Mouse (Mus musculus): ENCODE measurements around the gene Ptcd1. TPM values are rescaled to one million over a fixed set of nuclear protein-coding genes. Genes with fewer than 3 reads are reported as not detected.

Gene Ptcd1
- polyA plus RNA-seq, 1 experiment = 19.5 TPM

DNA sequence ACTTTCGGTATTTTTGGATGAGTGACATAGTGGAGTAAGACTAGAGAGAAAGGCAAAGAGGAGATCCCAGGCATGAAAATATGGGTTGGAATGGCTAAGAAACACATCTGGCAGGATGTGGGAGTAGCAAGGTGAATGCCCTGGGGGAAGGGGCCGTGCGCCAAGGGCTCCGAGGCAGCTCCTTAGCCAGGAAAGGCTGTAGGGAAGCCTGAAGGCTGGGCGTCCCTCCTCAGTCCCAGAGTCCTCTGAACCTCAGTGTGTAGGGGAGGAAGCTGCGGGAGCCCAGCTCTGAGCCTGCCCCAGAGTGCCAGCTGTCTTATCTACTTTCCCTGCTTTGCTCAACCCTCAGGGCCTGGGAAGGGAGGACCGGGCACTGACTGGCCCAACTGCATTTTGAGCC is 46.0 kb downstream of the Ptcd1 start:
- H3K36me3 ChIP-seq (ENCODE audit: control insufficient read depth, insufficient read depth, low read length) = no peaks in the 10 kb centered on the region

DNA sequence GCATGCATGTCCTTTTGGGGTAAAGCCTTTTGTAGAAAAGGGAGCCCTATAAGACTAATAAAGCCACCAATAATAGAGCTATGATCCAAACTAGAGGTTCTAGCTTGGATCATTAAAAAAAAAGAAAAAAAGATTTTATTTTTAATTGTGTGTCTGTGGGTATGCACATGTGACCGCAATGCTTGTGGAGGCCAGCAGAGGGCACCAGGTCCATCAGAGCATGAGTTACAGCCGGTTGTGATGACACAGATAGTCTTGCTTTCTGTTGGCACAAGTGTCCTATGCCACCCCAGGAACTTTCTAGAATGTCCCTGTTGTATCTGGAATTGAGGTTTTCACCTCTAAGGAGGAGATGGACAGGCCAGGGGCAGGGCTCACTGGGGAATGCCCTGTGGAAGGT is 47.5 kb downstream of the Ptcd1 start:
- no peaks in the 10 kb centered on the region for H3K36me3 ChIP-seq (ENCODE audit: control insufficient read depth, insufficient read depth, low read length)
- TF ChIP-seq CTCF (IDR thresholded peaks at IDR 0.05; ENCODE audit: control insufficient read depth, insufficient read depth, insufficient replicate concordance, low read depth, low read length) (peak; percentile 65; the same call in 1 of the 2 replicates), POLR2A (IDR thresholded peaks at IDR 0.05; ENCODE audit: control insufficient read depth, low read depth, low read length) (no peak)
- no peaks in the 10 kb centered on the region for H3K27me3 ChIP-seq (ENCODE audit: control insufficient read depth, insufficient read depth, low read length)
- peaks cover 7% of the 10 kb centered on the region for H3K4me1 ChIP-seq (ENCODE audit: control insufficient read depth, insufficient read depth, low read length)
- H3K27ac ChIP-seq (ENCODE audit: control insufficient read depth, insufficient read depth, low read depth, low read length) = no peak overlapping the region
- no peak overlapping the region for H3K4me3 ChIP-seq (ENCODE audit: control insufficient read depth, low read depth, low read length)

More for the DNA sequence above, 46.0 kb downstream of the Ptcd1 start:
- H3K27ac ChIP-seq (ENCODE audit: control insufficient read depth, insufficient read depth, low read depth, low read length) = no peak overlapping the region
- H3K4me1 ChIP-seq (ENCODE audit: control insufficient read depth, insufficient read depth, low read length) = peaks cover 2% of the 10 kb centered on the region
- no peak for TF ChIP-seq CTCF (IDR thresholded peaks at IDR 0.05; ENCODE audit: control insufficient read depth, insufficient read depth, insufficient replicate concordance, low read depth, low read length)
- no peak for TF ChIP-seq POLR2A (IDR thresholded peaks at IDR 0.05; ENCODE audit: control insufficient read depth, low read depth, low read length)
- no peaks in the 10 kb centered on the region for H3K27me3 ChIP-seq (ENCODE audit: control insufficient read depth, insufficient read depth, low read length)
- H3K4me3 ChIP-seq (ENCODE audit: control insufficient read depth, low read depth, low read length) = no peak overlapping the region

GRCm38 (mm10) chr5:145118461-145118860 is 48.4 kb downstream of the Ptcd1 start:
- TF ChIP-seq CTCF (IDR thresholded peaks at IDR 0.05; ENCODE audit: control insufficient read depth, insufficient read depth, insufficient replicate concordance, low read depth, low read length) = no peak
- no peak for TF ChIP-seq POLR2A (IDR thresholded peaks at IDR 0.05; ENCODE audit: control insufficient read depth, low read depth, low read length)
- H3K4me1 ChIP-seq (ENCODE audit: control insufficient read depth, insufficient read depth, low read length) = peaks cover 12% of the 10 kb centered on the region
- no peaks in the 10 kb centered on the region for H3K27me3 ChIP-seq (ENCODE audit: control insufficient read depth, insufficient read depth, low read length)
- H3K27ac ChIP-seq (ENCODE audit: control insufficient read depth, insufficient read depth, low read depth, low read length) = no peak overlapping the region
- H3K4me3 ChIP-seq (ENCODE audit: control insufficient read depth, low read depth, low read length) = no peak overlapping the region
- H3K36me3 ChIP-seq (ENCODE audit: control insufficient read depth, insufficient read depth, low read length) = no peaks in the 10 kb centered on the region

DNA sequence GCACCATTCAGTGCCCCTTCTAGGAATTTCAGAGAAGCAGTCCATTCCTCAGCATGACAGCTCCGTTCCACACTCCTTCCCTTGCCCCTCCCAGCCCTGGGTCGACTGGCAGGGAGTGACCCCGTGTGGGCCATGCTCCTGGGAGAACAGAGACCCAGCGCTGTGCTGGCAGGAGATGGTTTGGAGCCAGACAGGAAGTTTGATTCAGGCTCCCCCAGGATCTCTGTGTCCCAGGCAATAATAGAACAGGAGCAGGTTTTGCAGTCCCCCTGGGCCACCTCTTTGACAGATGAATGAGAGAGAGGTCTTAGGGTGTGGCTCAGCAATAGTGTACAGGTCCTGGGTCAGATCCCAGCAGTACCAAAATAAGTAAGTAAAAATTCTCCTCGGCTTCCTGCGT is 48.9 kb downstream of the Ptcd1 start:
- no peak for TF ChIP-seq CTCF (IDR thresholded peaks at IDR 0.05; ENCODE audit: control insufficient read depth, insufficient read depth, insufficient replicate concordance, low read depth, low read length)
- no peak for TF ChIP-seq POLR2A (IDR thresholded peaks at IDR 0.05; ENCODE audit: control insufficient read depth, low read depth, low read length)
- peaks cover 12% of the 10 kb centered on the region for H3K4me1 ChIP-seq (ENCODE audit: control insufficient read depth, insufficient read depth, low read length)
- no peaks in the 10 kb centered on the region for H3K27me3 ChIP-seq (ENCODE audit: control insufficient read depth, insufficient read depth, low read length)
- H3K4me3 ChIP-seq (ENCODE audit: control insufficient read depth, low read depth, low read length) = no peak overlapping the region
- no peaks in the 10 kb centered on the region for H3K36me3 ChIP-seq (ENCODE audit: control insufficient read depth, insufficient read depth, low read length)
- no peak overlapping the region for H3K27ac ChIP-seq (ENCODE audit: control insufficient read depth, insufficient read depth, low read depth, low read length)

DNA sequence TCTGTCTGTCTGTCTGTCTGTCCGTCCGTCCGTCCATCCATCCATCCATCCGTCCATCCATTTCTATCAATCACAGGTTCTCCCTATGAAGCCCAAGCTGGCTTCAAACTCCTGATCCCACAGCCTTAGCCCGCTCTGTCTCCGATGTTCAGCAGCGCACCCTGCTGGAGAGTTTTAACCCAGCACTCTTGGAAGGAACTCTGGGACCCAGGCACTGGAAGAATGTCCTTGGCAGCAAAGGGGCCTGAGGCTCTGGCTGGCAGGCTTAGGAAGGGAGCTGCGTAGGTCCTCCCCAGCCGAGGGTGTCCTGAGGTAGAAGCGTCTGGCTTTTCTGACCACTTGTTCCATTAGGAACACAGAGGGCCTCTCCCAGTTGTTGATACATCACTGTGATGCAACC is 50.0 kb downstream of the Ptcd1 start:
- TF ChIP-seq POLR2A (IDR thresholded peaks at IDR 0.05; ENCODE audit: control insufficient read depth, low read depth, low read length) (no peak), CTCF (IDR thresholded peaks at IDR 0.05; ENCODE audit: control insufficient read depth, insufficient read depth, insufficient replicate concordance, low read depth, low read length) (peak; percentile 62)
- no peak overlapping the region for H3K27ac ChIP-seq (ENCODE audit: control insufficient read depth, insufficient read depth, low read depth, low read length)
- peaks cover 12% of the 10 kb centered on the region for H3K4me1 ChIP-seq (ENCODE audit: control insufficient read depth, insufficient read depth, low read length)
- H3K36me3 ChIP-seq (ENCODE audit: control insufficient read depth, insufficient read depth, low read length) = no peaks in the 10 kb centered on the region
- H3K27me3 ChIP-seq (ENCODE audit: control insufficient read depth, insufficient read depth, low read length) = no peaks in the 10 kb centered on the region
- H3K4me3 ChIP-seq (ENCODE audit: control insufficient read depth, low read depth, low read length) = no peak overlapping the region

DNA sequence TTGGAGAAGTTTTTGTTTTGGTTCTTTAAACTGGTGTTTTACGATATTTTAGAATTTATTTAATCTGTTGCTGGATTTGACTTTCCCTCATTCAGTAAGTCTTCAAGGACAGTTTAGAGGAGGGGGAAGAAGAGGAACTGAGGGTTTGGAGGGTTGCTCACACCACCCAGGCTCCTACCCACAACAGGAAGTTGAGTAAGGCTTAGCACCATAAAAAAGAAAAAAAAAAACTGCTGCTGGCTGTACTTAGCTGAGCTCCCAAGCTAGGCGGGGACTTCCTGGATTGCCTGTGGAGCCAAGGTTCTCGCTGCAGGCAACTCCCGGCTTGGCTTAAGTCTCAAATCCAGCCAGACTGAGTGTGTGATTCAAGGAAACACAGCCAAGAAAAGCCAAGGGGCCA is 50.6 kb downstream of the Ptcd1 start:
- Histone ChIP-seq H3K4me3 (ENCODE audit: control insufficient read depth, low read depth, low read length) (no peak overlapping the region), H3K27me3 (ENCODE audit: control insufficient read depth, insufficient read depth, low read length) (no peaks in the 10 kb centered on the region), H3K27ac (ENCODE audit: control insufficient read depth, insufficient read depth, low read depth, low read length) (no peak overlapping the region; the same call in 1 of the 2 replicates), H3K36me3 (ENCODE audit: control insufficient read depth, insufficient read depth, low read length) (no peaks in the 10 kb centered on the region), H3K4me1 (ENCODE audit: control insufficient read depth, insufficient read depth, low read length) (peaks cover 12% of the 10 kb centered on the region)
- TF ChIP-seq CTCF (IDR thresholded peaks at IDR 0.05; ENCODE audit: control insufficient read depth, insufficient read depth, insufficient replicate concordance, low read depth, low read length) = no peak
- no peak for TF ChIP-seq POLR2A (IDR thresholded peaks at IDR 0.05; ENCODE audit: control insufficient read depth, low read depth, low read length)

GRCm38 (mm10) chr5:145115736-145116135 is 51.2 kb downstream of the Ptcd1 start:
- Histone ChIP-seq H3K4me3 (ENCODE audit: control insufficient read depth, low read depth, low read length) (no peak overlapping the region), H3K4me1 (ENCODE audit: control insufficient read depth, insufficient read depth, low read length) (peaks cover 12% of the 10 kb centered on the region), H3K27ac (ENCODE audit: control insufficient read depth, insufficient read depth, low read depth, low read length) (peak overlapping the region; percentile 43; the same call in 1 of the 2 replicates), H3K36me3 (ENCODE audit: control insufficient read depth, insufficient read depth, low read length) (no peaks in the 10 kb centered on the region), H3K27me3 (ENCODE audit: control insufficient read depth, insufficient read depth, low read length) (no peaks in the 10 kb centered on the region)
- TF ChIP-seq CTCF (IDR thresholded peaks at IDR 0.05; ENCODE audit: control insufficient read depth, insufficient read depth, insufficient replicate concordance, low read depth, low read length) = no peak
- TF ChIP-seq POLR2A (IDR thresholded peaks at IDR 0.05; ENCODE audit: control insufficient read depth, low read depth, low read length) = no peak

Measured in testis, adult 2 months (tissue).